Mouse (Mus musculus): Measurements from ENCODE around the gene Ptprm.

The Ptprm gene

GRCm38 (mm10) chr17:67138981-67139380 is 215.3 kb downstream of the Ptprm start:
- no peak for DNase-seq (ENCODE audit: extremely low spot score, low spot score)

GRCm38 (mm10) chr17:67136876-67137275 is 217.4 kb downstream of the Ptprm start:
- no peak for DNase-seq (ENCODE audit: extremely low spot score, low spot score)

DNA sequence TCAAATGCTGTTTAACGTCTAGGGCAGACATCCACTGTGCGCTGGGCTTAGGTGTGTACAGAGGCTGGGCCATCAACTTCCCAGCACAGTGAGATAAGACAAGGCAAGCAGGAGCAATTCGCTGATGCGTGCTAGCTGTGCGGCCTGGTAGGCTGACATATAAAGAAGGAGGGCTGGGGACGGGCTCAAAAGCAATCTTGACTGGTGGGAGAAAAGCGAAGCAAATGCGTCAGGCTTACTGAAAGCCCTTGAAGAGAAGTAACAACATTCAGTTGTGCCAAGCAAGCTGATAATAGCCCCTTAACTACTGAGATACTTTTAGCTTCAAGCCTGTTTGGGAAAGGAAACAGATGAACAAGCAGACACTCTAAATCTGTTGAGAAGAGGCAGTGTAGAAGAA is 217.8 kb downstream of the Ptprm start:
- no peak for DNase-seq (ENCODE audit: extremely low spot score, low spot score)

DNA sequence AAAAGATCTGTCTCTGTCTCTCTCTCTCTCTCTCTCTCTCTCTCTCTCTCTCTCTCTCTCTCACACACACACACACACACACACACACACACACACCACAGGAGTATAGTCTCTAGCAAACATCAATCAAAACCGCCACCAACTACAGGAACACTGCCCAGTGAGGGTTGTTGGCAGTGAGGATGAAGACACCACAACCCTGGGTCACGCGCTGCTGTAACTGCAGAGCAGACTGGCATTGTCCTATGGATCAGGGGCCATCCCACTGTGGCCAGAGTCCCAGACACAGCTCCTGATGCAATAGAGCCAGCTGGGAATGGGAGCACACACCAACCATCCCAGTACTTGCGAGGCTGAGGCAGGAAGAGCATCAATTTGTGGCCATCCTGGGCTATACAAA is 220.0 kb downstream of the Ptprm start:
- no peak for DNase-seq (ENCODE audit: extremely low spot score, low spot score)

DNA sequence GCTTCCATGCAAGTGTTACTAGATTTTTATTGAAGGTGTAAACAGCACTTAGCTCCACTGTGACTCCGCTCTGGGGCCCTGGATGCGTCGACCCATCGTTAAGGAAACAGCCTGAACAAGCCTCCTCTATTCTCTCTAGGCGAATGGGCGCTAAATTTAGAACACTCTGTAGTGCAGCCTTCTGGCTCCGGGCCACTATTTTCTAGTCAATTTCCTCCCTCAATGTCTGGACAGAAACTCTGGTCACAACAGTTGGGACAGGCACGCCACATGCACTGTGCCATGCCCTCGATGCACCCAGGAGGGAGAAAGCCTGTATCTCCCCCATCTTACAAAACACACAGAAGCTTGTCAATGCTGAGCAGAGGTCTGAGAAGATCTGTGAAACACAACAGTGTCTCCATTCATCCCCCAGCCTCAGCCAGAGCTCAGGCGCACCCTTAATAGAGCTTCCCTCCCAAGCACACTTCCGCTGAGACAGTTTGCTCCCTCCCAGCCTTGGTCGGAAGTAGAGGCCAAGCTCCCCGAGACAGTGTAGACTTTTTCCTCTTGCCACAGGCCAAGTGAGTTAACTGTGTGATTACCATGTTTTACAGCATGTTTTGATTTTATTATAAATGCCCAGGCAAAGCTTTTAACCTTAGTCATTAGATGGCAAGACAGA is 220.7 kb downstream of the Ptprm start:
- no peak for DNase-seq (ENCODE audit: extremely low spot score, low spot score)

GRCm38 (mm10) chr17:67133026-67133425 is 221.2 kb downstream of the Ptprm start:
- DNase-seq (ENCODE audit: extremely low spot score, low spot score): no peak

DNA sequence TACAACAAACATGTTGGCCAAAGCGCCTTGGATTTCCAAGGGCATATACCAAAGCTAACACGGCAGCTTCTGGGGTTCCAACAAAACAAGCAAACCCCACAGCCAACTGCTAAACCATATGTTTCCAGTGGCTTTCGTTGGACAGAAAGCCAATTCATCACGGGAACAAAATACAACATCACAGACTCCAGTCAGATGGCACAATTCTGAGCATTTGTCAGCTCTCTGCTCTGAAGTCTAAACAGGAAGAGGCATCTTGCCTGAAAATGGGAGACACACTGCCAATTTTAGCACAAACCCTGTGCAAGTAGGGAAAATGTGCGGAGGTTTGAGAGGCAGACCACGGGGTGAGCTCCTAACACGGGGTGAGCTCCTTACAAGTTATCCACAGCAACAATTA is 226.7 kb downstream of the Ptprm start:
- DNase-seq (ENCODE audit: extremely low spot score, low spot score): no peak

DNA sequence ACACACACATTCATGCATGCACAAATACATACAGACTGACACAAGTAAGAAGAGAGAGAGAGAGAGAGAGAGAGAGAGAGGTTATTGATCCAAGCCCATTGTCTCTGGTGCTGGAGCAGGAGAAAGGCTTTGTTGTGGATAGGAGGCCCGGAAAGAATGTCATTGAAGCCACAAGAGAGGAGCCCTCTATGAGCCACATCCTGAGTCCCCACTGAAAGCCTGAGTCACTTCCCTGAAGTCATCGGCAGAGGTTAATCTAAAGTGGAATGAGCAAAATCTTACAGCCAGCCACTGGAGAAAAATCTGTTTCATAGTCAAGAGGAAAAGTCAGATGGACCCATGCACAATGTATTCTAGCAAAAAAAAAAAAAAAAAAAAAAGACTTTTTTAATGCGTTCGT is 228.7 kb downstream of the Ptprm start:
- DNase-seq (ENCODE audit: extremely low spot score, low spot score): no peak

DNA sequence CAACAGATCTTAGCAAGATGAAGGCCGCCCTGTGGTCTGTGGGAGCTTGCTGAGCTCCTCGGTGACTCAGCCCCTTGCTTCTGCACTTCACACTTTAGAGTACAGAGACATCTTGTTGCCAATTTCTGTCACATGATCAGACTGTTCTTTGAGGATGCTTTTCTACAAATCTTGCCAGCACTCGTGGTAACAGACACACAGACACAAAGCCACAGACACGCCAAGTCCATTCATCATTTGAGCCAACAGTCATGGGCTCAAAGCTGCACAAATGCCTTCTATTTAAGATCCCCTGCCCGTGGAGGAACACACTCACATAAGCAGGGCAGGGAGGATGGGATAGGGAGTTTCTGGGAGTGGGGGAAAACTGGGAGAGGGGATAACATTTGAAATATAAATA is 230.0 kb downstream of the Ptprm start:
- no peak for DNase-seq (ENCODE audit: extremely low spot score, low spot score)

DNA sequence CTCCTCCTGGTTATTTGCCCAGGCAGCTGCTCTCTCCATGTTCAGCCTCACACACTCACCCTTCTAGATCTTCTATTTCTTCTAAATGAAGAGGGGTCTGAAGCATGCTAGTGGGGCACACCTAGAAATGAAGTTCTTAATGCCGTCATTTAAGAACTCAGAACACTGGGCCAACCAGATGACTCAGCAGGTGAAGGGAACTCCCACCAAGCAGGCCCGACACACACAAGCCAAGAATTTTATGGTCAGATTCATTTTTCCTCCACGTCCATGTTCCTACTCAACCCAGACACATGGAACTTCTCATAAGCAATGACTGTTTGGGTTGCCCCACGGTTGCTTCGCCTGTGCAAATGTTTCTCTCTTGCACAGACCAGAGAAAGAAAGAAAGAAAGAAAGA is 230.5 kb downstream of the Ptprm start:
- no peak for DNase-seq (ENCODE audit: extremely low spot score, low spot score)

DNA sequence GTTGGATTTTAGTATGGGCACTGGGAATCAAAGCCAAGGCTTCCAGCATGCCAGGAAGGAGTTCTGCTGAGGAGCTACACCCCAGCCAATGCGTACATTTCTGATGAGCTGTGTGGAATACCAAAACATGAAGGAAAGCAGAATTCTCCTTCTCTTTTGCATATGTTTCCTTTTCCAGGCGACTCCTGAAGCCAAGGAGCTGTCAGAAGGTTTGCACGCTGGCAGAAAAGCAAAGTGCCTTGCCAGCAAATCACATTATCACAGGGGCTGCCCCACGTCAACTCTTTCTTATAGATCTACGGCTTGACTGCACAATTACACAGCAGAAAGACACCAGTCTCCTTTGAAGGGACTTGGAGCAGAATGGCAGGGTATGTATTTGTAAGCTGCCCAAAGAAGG is 233.4 kb downstream of the Ptprm start:
- DNase-seq (ENCODE audit: extremely low spot score, low spot score): no peak

GRCm38 (mm10) chr17:67118676-67119340 is 235.4 kb downstream of the Ptprm start:
- DNase-seq (ENCODE audit: extremely low spot score, low spot score): no peak

- DNase-seq (ENCODE audit: extremely low spot score, low spot score): no peak
Measured at GRCm38 (mm10) chr17:67114842-67115241, 239.4 kb downstream of the Ptprm start.

DNA sequence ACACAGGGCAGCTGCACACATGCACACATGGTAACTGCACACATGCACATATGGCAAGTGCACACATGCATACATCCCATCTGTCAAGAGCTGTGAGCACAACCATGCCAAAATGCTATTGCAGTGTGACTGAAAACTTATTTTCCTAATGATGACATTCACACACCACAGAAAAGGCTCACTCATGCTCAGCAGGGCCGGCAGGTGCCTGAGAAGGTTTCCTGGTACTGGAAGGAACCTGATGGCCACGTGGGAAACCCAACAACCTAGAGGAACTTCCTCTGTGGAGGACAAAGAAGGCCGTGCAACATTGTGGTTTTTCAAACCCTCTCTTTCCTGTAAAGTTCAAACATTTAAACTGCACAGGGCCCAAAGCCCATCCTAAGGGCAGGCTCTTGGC is 241.6 kb downstream of the Ptprm start:
- DNase-seq (ENCODE audit: extremely low spot score, low spot score): no peak

- no peak for DNase-seq (ENCODE audit: extremely low spot score, low spot score)
Measured at GRCm38 (mm10) chr17:67106176-67106575, 248.1 kb downstream of the Ptprm start.

- no peak for DNase-seq (ENCODE audit: extremely low spot score, low spot score)
Measured at GRCm38 (mm10) chr17:67102051-67102450, 252.2 kb downstream of the Ptprm start.

DNA sequence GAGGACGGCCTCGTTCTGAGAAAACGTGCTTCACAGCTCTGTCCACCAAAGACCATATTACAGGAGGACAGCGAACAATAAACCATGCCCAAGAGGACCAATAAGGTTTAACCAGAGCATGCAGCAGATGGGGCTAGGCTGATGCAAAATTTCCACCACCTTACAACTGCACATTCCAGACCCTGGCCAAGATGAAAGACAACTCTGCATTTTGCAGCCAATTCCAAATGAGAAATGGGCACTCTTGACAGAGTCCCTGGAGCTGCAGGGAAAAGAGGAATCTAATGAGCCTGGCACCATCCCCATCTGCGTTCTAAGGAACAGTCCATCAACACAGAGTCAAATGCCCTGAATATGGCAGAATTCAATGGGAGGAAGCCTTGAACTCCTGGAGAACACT is 263.3 kb downstream of the Ptprm start:
- no peak for DNase-seq (ENCODE audit: extremely low spot score, low spot score)

DNA sequence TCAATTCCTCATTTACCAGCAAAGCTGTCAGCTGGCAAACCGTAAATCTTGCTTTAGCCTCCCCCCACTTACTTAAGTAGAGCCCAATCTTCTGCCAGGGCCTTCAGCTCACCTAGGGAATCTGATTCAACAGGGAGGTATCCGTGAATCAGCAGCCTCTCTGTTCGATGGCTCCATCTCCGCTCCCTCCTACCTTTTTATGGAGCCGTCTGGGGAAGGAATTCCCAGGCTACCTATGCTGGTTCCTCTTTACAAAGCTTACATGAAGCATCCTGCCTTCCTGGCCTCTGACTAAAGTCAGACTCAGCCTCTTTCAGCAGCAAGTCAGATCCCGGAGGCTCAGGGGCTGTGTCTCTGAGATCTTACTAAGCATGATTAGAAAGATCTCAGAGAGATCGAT is 264.1 kb downstream of the Ptprm start:
- DNase-seq (ENCODE audit: extremely low spot score, low spot score): no peak

DNA sequence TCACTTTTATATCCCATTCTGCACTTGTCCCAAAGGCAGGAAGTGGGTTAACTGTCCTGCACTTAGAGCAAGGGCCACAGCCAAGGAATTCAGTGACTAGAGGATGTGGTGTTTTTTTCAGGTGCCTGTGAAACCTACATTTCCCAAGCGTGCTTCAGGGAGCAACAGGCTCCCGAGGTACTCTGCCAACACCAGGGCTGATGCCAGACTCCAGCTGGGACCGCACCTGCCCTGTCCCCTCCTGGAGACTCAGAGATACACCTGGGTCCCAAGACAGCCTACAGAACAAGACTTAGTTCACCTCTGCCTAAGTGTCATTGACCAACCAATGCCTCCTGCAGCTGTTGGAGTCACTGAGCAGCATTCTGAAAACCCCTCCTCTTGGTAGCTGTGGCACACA is 264.6 kb downstream of the Ptprm start:
- DNase-seq (ENCODE audit: extremely low spot score, low spot score): no peak

DNA sequence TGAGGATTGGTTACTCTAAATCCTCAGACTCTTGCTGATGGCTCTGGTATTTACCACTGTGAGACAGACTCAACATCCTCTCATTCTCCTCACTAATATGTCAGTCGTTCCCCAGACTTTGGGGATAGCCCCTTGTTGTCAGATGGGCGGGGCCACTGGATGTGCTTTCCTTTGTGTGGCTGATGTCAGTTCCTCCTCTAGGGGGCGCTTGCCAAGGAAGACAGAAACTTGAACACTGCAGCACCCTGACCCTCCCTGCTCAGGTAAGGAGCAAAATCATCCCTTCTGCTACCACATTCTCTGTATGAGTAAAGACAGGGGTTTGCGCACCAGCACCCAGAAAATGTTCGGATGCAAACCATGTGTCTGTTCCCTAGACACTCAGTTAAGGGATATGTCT is 266.7 kb downstream of the Ptprm start:
- DNase-seq (ENCODE audit: extremely low spot score, low spot score): no peak

- DNase-seq (ENCODE audit: extremely low spot score, low spot score): no peak
Measured at GRCm38 (mm10) chr17:67086811-67087210, 267.4 kb downstream of the Ptprm start.

GRCm38 (mm10) chr17:67084501-67084900 is 269.8 kb downstream of the Ptprm start:
- DNase-seq (ENCODE audit: extremely low spot score, low spot score): no peak

DNA sequence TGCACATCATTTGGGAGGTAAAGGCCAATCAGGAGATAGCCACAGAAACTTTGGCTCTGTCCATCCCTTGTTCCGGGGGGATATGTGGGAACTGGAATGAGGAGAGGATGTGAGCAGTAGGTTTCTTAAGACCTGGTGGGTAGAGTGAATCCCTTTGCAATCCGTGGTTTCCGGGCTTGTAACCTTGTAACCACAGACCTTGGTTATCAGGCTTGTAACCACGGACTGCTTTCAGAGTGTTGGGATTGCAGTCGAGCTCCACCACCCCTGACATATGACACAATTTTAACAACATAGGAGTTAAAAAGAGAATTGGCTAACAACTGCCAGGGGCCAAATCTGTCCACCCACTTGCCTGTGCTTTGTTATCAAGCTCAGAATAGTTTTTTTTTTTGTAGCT is 270.2 kb downstream of the Ptprm start:
- DNase-seq (ENCODE audit: extremely low spot score, low spot score): no peak

Measured in neural tube, embryonic 10.5 days (tissue).